Mouse (Mus musculus) hindbrain, embryonic 11.5 days (tissue): ENCODE measurements around the gene Golga4. TPM values are rescaled to one million over a fixed set of nuclear protein-coding genes. Genes with fewer than 3 reads are reported as not detected.

Experiments
- ATAC-seq: fragments of 200-750 bp; cut with Nextera tagmentation; 2 replicates; pipeline ENCODE4 v1.8.0; 2017; ENCODE audit warnings: mild to moderate bottlenecking, moderate TSS enrichment, moderate library complexity; ENCODE audit not compliant: low FRiP score
- DNase-seq: peaks from one replicate; pipeline ENCODE4 v3.0.0-alpha.2; 2015; ENCODE audit warnings: low spot score
- H3K27ac ChIP-seq: fragments of 300-500 bp; sonication (generic); 2 replicates; pipeline ENCODE4 v1.5.1; 2014; ENCODE audit warnings: mild to moderate bottlenecking, low read depth, low read length
- H3K27me3 ChIP-seq: fragments of 300-500 bp; sonication (generic); 2 replicates; pipeline ENCODE4 v1.6.1; 2014; ENCODE audit warnings: mild to moderate bottlenecking, low read length, moderate library complexity, mixed read lengths; ENCODE audit not compliant: control insufficient read depth, insufficient read depth
- H3K36me3 ChIP-seq: fragments of 300-500 bp; sonication (generic); 2 replicates; pipeline ENCODE4 v1.6.1; 2014; ENCODE audit warnings: mild to moderate bottlenecking, low read length, moderate library complexity, mixed read lengths; ENCODE audit not compliant: control insufficient read depth, insufficient read depth
- H3K4me1 ChIP-seq: fragments of 300-500 bp; sonication (generic); replicated peaks from 2 replicates; pipeline ENCODE4 v1.6.1; 2014; ENCODE audit warnings: low read length, mixed read lengths; ENCODE audit not compliant: control insufficient read depth, insufficient read depth
- H3K4me2 ChIP-seq: fragments of 300-500 bp; sonication (generic); replicated peaks from 2 replicates; pipeline ENCODE4 v1.6.1; 2014; ENCODE audit warnings: mild to moderate bottlenecking, low read depth, low read length
- H3K4me3 ChIP-seq: fragments of 300-500 bp; sonication (generic); 2 replicates; pipeline ENCODE4 v1.5.1; 2014; ENCODE audit warnings: low read depth, low read length
- H3K9ac ChIP-seq: fragments of 300-500 bp; sonication (generic); 2 replicates; pipeline ENCODE4 v1.6.1; 2014; ENCODE audit warnings: low read depth, low read length
- H3K9me3 ChIP-seq: fragments of 300-500 bp; sonication (generic); 2 replicates; pipeline ENCODE4 v1.6.1; 2016; ENCODE audit warnings: low read length; ENCODE audit not compliant: control insufficient read depth
- WGBS: fragments of 180-500 bp; shearing (Covaris S2); extraction: QIAGEN DNeasy Blood & Tissue Kit; methylation state at CpG from one replicate; pipeline ENCODE4 v1.1.7; 2014; 5-methylcytosine and 5-hydroxymethylcytosine counted together
- polyA plus RNA-seq: library from polyadenylated mRNA; unstranded; fragments of >200 nt; fragmentation: Nextera tagmentation; extraction: Ambion mirVana; gene quantifications from 2 replicates; pipeline ENCODE4 v1.2.1, GENCODE M21; 2014

Gene Golga4
- polyA plus RNA-seq, 1 experiment from 2014 or later: 64.8 TPM

DNA sequence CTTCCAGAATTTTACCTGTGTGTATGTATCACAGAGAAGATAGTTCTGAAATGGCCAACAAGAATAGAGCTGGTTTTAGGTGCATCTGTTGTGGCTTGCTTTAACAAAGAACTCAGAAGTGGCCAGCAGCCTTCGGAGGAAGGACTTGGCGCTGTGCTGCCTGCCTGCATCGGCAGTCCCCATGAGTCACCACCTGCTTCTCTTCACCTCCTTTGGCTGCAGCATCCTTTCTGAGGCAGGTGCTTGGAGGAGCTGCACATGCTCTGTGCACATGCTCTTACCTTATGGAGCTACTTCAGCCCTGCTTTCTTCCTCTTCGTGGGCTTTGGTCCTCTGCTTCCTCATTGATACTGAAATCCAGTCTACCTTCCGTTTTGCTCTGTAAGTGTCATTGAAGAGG lies 68.8 kb downstream of the Golga4 start:
- no peak overlapping the region for H3K27ac ChIP-seq

DNA sequence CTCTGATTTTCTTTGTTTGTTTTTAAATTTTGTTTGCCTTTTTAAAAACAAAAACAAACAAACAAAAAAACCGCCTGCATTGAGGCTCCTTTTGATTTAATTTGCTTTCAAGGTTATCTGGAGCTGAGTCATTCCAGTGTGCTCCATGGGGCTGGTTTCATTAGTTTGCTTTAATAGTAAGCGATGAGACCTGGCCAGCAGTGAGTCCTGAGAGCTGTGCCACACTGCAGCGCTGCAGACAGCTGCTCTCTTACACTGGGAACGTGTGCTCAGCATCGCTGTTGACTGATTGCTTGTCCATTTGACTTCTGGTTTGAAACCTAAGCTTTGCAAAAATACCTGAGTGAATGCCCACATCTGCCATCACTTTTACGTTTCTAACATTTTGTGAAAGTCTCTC lies 74.3 kb downstream of the Golga4 start:
- H3K36me3 ChIP-seq: no peaks in the 10 kb centered on the region
- H3K27ac ChIP-seq: no peak overlapping the region
- WGBS: 68% methylated on average over 6 of the region's 6 CpGs
- no peak overlapping the region for H3K4me2 ChIP-seq
- no peak overlapping the region for H3K9ac ChIP-seq
- ATAC-seq: no peak
- H3K27me3 ChIP-seq: no peaks in the 10 kb centered on the region
- no peaks in the 10 kb centered on the region for H3K9me3 ChIP-seq
- no peak for DNase-seq
- H3K4me1 ChIP-seq: no peaks in the 10 kb centered on the region
- H3K4me3 ChIP-seq: no peak overlapping the region

More for the DNA sequence above, 68.8 kb downstream of the Golga4 start:
- H3K4me3 ChIP-seq: no peak overlapping the region
- WGBS: 96% methylated on average over 5 of the region's 5 CpGs
- H3K4me2 ChIP-seq: no peak overlapping the region
- H3K9me3 ChIP-seq: no peaks in the 10 kb centered on the region
- no peak for ATAC-seq
- no peak for DNase-seq
- no peaks in the 10 kb centered on the region for H3K27me3 ChIP-seq
- H3K36me3 ChIP-seq: no peaks in the 10 kb centered on the region
- H3K9ac ChIP-seq: no peak overlapping the region
- H3K4me1 ChIP-seq: no peaks in the 10 kb centered on the region; the same call in 1 of the 2 replicates

DNA sequence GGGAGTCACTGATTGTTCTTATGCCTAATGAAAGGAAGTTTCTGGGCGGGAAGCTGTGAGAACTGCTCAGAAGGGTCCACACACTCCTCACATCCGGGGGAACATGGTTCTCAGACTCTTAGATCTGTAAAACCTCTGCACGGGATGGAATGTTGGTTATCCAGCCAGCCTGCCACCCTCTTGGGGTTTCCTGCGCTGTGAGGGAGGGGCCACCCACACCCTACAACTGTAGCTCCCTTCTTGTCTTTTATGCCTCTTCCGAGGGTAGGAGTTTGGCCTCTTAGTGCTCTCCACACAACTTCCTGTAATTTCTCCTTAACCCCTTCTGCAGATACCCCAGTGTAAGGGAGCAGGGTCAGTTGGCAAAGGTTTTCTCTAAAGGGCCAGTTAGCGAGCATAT lies 76.7 kb downstream of the Golga4 start:
- 86% methylated on average over 6 of the region's 6 CpGs for WGBS
- Histone ChIP-seq H3K9ac (no peak overlapping the region), H3K4me1 (no peaks in the 10 kb centered on the region), H3K27me3 (no peaks in the 10 kb centered on the region), H3K27ac (no peak overlapping the region), H3K9me3 (no peaks in the 10 kb centered on the region), H3K4me3 (no peak overlapping the region), H3K4me2 (no peak overlapping the region), H3K36me3 (no peaks in the 10 kb centered on the region)
- DNase-seq: no peak
- no peak for ATAC-seq

DNA sequence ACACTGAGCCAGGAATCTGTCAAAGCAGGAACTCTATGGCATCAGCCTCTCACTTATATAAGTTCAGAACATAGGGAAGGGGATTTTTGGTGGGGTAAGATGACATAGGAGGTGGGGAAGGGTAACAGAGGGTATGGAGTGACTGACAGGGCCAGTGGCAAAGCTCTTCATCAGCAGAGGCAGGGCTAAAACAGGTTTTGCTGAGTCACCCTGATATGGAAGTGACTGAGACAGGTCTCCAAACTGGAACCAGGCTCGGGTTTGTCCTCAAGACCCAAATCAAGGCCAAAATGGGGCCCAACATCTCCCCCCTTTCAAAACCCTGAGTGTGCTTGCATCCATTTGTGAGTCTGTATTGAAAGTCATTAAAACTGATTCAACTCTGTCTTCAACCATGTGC lies 78.8 kb downstream of the Golga4 start:
- no peaks in the 10 kb centered on the region for H3K36me3 ChIP-seq
- H3K4me3 ChIP-seq: no peak overlapping the region
- H3K27me3 ChIP-seq: no peaks in the 10 kb centered on the region
- DNase-seq (no peak), ATAC-seq (no peak)
- no peak overlapping the region for H3K4me2 ChIP-seq
- H3K4me1 ChIP-seq: no peaks in the 10 kb centered on the region
- WGBS: 94% methylated on average over 1 of the region's 1 CpGs
- no peak overlapping the region for H3K27ac ChIP-seq
- H3K9ac ChIP-seq: no peak overlapping the region
- no peaks in the 10 kb centered on the region for H3K9me3 ChIP-seq

DNA sequence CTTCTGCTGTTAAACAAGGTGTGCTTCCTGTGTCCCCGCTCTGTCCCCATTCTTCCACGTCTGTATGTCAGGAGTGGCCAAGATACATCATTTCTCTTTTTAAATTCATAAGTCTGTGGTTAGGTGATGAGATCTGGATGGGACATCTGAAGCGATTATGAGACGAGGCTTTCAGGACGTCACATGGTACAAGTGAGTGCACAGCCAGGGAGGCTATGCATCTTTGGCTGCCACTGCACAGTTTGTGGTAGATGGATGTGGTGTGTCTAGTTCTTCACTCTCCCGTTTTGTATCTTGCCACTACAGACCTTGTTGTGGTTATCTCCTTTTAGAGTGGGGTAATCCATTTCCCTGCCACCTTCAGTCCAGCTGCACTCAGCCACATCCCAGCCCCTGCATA lies 79.9 kb downstream of the Golga4 start:
- Histone ChIP-seq H3K4me2 (no peak overlapping the region), H3K4me1 (no peaks in the 10 kb centered on the region), H3K27me3 (no peaks in the 10 kb centered on the region), H3K36me3 (no peaks in the 10 kb centered on the region), H3K27ac (no peak overlapping the region), H3K9ac (no peak overlapping the region), H3K9me3 (no peaks in the 10 kb centered on the region), H3K4me3 (no peak overlapping the region)
- ATAC-seq (no peak), DNase-seq (no peak)
- WGBS: 86% methylated on average over 6 of the region's 6 CpGs

DNA sequence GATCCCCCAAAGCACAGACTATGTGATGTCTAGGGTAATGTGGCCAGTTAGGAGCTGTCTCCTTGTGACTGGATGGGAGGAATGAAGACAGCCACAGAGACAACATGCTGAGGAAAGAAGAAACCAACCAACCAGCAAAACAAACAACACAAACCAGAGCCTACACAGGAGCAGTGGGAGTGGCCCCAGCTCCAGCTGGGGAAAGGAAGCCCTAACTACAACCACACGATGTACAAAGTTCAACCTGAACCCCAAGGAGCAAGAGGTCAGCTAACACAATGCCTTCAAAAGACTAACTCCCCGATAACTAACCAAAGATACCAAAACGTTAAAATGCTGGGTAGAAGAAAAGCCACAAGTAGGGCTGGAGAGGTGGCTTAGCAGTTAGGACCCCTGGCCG lies 81.0 kb downstream of the Golga4 start:
- DNase-seq (no peak), ATAC-seq (no peak)
- Histone ChIP-seq H3K9ac (no peak overlapping the region), H3K4me2 (no peak overlapping the region), H3K9me3 (no peaks in the 10 kb centered on the region), H3K27ac (no peak overlapping the region), H3K4me1 (no peaks in the 10 kb centered on the region), H3K27me3 (no peaks in the 10 kb centered on the region), H3K4me3 (no peak overlapping the region), H3K36me3 (no peaks in the 10 kb centered on the region)
- 55% methylated on average over 4 of the region's 4 CpGs for WGBS

DNA sequence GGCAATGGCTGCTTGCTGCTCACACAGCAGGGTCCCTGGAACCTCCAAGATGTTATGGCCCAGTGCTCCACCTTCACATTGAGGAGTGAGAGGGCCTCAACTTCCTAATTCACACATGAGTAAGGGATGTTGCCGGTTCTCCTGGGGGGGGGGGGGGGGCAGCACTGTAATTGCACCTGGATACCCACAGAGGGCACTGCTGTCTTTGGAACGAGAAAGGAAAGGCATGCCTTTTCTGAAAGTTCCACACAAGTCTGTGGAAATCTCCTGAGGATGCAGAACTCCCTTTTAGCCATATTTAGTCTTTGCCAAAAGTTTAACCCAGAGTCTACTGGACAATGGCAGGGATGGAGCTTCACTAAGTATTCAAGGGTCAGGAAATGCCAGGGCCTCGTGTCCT lies 83.2 kb downstream of the Golga4 start:
- Histone ChIP-seq H3K27ac (no peak overlapping the region), H3K9ac (no peak overlapping the region), H3K4me1 (no peaks in the 10 kb centered on the region), H3K27me3 (no peaks in the 10 kb centered on the region), H3K9me3 (no peaks in the 10 kb centered on the region), H3K36me3 (no peaks in the 10 kb centered on the region), H3K4me2 (no peak overlapping the region), H3K4me3 (no peak overlapping the region)
- DNase-seq (peak; percentile 43), ATAC-seq (no peak)
- WGBS: 47% methylated on average over 3 of the region's 3 CpGs

DNA sequence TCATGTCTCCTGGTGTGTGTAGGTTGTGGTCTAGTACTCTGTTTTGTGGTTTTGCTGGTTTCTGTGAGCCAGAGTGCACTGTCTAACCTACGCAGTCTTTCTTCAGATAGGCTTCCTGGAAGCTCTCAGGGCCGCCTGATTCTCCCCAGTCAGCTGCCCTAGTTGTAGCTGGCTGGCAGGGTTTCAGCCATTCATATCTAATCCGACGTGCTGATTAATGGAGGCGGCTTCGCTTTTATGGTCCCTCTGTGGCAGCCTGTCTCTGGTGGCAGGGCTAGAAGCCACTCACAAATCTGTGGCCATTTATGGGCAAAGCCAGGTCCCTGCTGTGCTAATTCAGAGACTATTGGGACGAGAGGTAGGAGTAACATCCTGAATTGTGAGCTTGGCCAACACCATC lies 84.2 kb downstream of the Golga4 start:
- WGBS: 59% methylated on average over 7 of the region's 7 CpGs

DNA sequence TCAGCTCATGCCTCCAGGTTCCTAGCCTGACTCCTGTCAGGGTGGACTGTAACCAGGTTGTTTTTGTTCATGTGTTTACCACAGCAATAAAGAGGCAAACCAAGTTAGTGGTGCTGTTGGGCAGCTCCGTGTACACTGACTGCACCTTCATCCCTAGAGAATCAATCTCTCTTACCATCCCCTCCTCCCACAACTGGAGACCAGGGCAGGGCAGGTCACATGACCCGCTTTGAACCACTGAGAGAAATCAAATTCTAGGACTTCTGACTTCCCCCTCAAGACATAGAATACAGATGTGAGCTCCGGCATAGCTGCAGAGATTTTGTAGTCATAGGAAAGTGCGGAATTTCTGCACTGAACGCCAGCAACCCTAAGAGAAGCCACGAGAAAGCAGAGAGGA lies 85.6 kb downstream of the Golga4 start:
- Histone ChIP-seq H3K36me3 (no peaks in the 10 kb centered on the region), H3K4me3 (no peak overlapping the region), H3K27ac (no peak overlapping the region), H3K4me2 (no peak overlapping the region), H3K9me3 (no peaks in the 10 kb centered on the region), H3K27me3 (no peaks in the 10 kb centered on the region), H3K9ac (no peak overlapping the region), H3K4me1 (no peaks in the 10 kb centered on the region)
- DNase-seq (no peak), ATAC-seq (no peak)
- 79% methylated on average over 6 of the region's 6 CpGs for WGBS

More for the DNA sequence above, 84.2 kb downstream of the Golga4 start:
- Histone ChIP-seq H3K36me3 (no peaks in the 10 kb centered on the region), H3K4me2 (no peak overlapping the region), H3K4me1 (no peaks in the 10 kb centered on the region), H3K4me3 (no peak overlapping the region), H3K27me3 (no peaks in the 10 kb centered on the region), H3K9ac (no peak overlapping the region), H3K27ac (no peak overlapping the region), H3K9me3 (no peaks in the 10 kb centered on the region)
- DNase-seq (no peak), ATAC-seq (no peak)
